Mouse (Mus musculus) liver, embryonic 15.5 days (tissue): ENCODE results near the gene Ica1l. TPM values are rescaled to one million over a fixed set of nuclear protein-coding genes. Genes with fewer than 3 reads are reported as not detected.

Experiments
- polyA plus RNA-seq: library from polyadenylated mRNA; unstranded; fragments of >200 nt; fragmentation: Nextera tagmentation; extraction: Ambion mirVana; gene quantifications from 2 replicates; pipeline ENCODE4 v1.2.1, GENCODE M21; 2015

The Ica1l gene
- polyA plus RNA-seq, 1 experiment from 2014 or later = 0.31 TPM

Other genes starting within 250 kb of the Ica1l start
- 1.9 and 2.0 TPM in 2 replicates for gene Fam117b, start 130.2 kb downstream of the Ica1l start, polyA plus RNA-seq
- gene Carf, start 55.1 kb upstream of the Ica1l start, polyA plus RNA-seq = 1.2 and 1.6 TPM in 2 replicates
- gene Wdr12, start 55.5 kb upstream of the Ica1l start, polyA plus RNA-seq = 27.9 and 33.8 TPM in 2 replicates
- 1.3 and 1.5 TPM in 2 replicates for gene Nbeal1, start 137.4 kb upstream of the Ica1l start, polyA plus RNA-seq